Mouse (Mus musculus): Measurements from ENCODE around the gene Nlrp4c.
"Not testable (repeated sequence)": the region's sequence is repeated elsewhere in the genome, so short reads cannot be mapped to it uniquely, and the experiment has no call there.

Gene Nlrp4c

GRCm38 (mm10) chr7:6044861-6045260 lies at the start of gene Nlrp4c:
Gene Nlrp4c, plus strand, starts transcription at chr7:6045161.
- no peak for DNase-seq

DNA sequence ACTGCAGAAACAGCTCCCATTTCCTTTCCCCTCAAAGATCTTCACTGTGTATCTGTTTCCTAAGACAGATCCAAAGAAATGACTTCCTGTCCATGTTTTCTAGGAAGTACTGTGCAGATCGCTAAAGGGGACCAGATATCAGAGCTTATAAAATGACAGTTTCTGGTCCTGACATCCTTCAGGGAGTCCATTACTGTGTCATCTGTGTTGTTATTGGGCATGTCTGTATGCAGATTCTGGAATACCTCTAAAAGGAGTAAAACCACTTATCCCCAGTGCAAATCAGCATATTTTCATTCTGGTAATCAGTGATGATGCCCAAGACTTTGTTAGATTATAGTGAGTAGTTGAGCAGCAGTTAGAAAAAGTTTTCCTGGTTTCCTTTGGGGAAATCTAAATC lies 34.1 kb upstream of the Nlrp4c start, which contains the start of gene Vmn1r65:
Gene Vmn1r65, minus strand, starts transcription at position 101 of the 400 bp plus-strand sequence.
- DNase-seq = no peak

DNA sequence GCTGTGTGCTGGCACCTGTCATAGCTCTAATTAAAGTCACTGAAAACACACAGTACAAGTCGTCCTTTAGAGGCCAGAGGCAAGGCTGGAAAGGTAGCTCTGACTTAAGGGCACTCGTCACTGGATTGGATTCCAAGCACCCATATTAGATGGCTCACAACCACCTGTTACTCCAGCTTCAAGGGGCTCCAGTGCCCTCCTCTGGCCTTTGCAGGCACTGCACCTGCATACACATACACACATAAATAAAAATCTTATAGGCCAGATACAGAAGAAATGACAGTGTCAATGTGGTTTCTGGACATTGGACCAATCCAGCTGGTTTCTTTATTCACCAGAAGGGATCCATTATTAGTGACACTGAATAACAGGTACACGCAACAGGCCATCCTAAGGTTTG lies 74.5 kb downstream of the Nlrp4c start:
- no peak for DNase-seq

- DNase-seq = not testable (repeated sequence)
Observed at GRCm38 (mm10) chr7:6120104-6120503, 75.1 kb downstream of the Nlrp4c start.

DNA sequence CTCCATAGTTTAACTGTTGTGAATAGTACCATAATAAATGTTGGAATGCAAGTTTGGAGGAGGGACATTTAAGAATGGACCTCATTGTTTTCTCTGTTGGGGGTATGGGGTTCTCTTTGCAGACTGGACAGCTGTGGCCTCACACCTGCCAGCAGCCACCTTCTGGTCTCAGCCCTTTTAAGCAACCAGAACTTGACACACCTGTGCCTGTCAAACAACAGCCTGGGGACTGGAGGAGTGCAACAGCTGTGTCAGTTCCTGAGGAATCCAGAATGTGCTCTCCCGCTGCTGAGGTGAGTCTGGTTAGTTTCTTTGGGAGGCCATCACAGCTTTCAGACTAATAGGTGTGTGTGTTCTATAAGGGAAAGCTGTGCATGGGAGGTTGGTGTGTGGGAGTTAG lies 76.2 kb downstream of the Nlrp4c start:
- DNase-seq = not testable (repeated sequence)

- DNase-seq = peak; percentile 77
Observed at GRCm38 (mm10) chr7:6126690-6127448, 81.9 kb downstream of the Nlrp4c start.

DNA sequence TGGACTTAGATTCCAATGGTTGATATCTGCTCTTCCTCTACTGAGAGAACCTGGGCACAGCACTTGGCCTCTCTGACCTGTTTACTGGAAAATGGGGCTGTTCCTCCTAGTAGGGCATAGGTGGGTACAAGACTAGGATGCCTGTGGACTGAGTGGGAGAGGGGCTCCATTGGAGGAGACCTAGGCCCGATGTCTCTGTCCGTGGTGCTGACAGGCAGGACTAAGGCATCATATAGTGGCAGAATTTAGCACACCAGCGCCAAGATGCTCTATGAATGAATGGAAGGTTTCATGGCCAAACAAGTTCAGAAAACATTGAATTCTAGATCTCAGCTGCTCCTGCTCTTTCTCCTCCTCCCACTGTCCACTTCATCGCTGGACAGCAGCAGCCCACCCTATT lies 85.4 kb downstream of the Nlrp4c start:
- DNase-seq = no peak

DNA sequence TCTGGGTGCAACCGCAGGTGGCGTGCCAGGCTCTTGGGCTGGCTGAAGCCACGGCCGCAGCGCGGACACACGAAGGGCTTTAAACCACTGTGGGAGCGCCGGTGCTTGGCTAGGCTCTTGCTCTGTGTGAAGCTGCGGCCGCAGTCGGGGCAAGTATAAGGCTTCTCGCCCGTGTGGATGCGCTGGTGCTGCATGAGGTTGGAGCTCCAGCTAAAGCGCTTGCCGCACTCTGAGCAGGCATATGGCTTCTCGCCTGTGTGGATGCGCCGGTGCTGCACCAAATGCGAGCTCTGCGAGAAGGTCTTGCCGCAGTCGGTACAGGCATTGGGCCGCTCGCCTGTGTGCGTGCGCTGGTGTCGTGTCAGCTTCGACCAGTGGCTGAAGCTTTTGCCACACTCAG lies 87.7 kb downstream of the Nlrp4c start:
- DNase-seq = no peak

- DNase-seq = no peak
Observed at GRCm38 (mm10) chr7:6136497-6136896, 91.5 kb downstream of the Nlrp4c start.

GRCm38 (mm10) chr7:6139295-6139694 lies 94.3 kb downstream of the Nlrp4c start:
- DNase-seq = no peak

- DNase-seq = no peak
Observed at GRCm38 (mm10) chr7:6143991-6144531, 99.1 kb downstream of the Nlrp4c start.

DNA sequence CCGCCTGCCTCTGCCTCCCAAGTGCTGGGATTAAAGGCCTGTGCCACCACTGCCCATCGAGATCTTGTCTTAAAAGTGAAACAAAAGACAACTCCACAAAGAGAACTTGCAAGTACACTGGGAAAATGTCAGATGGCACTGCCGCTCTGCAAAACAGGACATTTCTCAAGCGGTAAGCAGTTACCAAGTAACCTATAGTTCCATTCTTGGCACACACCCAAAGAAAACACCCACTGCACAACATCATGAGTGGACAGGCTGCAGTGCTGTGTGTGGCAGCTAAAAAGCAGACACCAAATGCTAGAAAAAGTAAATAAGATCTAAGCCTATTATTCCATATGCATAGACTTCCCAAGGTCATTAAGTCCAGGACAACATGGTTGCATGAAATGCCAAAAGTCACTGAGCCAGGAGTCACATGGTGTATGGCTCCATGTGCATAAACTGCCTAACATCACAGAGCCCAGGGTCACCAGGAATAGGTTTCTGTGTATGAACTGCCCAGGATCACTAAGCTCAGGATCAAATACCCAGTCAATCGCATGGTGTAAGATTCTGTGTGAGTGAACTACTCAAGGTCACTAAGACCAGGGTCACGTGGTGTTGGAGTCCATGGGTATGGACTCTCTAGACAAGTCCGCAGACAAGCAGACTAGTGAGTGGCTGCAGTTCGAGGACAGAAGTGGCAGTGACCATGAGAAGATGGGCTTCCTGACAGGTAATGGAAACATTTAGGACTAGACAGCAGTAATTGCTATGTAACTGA lies 100.6 kb downstream of the Nlrp4c start:
- DNase-seq = no peak

- no peak for DNase-seq
Observed at GRCm38 (mm10) chr7:6146194-6146981, 101.4 kb downstream of the Nlrp4c start.

GRCm38 (mm10) chr7:6146982-6147325 lies 102.0 kb downstream of the Nlrp4c start:
- DNase-seq = no peak

DNA sequence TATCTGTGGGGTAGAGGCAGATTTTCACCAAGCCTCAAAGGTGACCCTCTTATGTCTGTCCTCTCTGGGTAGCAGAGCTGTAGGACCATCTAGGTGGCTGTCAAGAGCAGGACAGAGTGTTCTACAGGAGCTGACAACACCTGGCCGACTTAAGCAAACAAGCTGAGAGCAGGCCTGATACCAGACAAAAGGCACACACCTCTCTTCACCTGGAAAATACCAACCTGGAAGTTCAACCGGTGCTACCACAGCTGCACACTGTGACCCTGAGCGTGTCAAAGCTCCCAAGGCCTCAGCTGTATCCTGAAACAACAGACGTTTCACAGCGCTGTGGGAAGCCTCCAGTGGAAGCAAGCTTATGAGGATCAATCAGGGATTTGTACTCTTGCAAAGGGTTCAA lies 102.7 kb downstream of the Nlrp4c start:
- DNase-seq = no peak

DNA sequence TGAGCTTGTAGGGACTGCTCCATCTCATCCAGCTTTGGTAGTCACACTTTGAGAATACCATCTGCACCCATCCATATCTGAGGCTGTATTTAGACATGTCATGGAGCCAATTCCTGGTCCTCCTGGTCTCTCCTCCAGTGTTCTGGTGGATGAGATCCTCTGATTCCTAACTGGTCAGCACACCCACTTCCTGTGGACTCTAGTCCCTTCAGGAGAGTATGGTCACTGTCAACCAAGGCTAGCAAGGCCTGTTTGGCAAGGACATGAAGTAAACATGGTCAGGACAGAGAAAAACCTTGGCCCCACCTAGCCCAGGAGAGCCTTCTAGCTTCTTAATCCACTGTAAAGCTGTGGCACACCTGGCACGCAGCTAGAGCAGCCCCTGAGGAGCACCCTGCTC lies 106.3 kb downstream of the Nlrp4c start:
- peak; percentile 24 for DNase-seq

DNA sequence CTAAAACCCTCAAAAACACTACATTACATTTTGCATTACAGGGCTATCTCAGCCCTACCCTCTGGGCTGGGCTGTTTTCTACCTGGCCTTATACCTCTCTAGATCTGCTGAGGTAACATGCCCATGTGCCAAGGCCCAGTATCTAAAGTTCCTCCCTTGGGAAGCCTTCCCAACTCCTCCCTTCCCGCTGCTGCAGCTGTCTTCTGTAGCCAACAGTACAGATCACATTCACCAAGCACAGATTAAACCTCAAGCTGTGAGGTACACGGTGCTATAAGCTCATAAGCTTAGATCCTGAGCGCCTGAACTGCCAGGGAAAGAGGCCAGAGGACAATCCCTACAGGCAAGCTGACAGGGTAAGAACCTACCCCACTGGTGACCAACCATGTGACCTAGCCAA lies 107.1 kb downstream of the Nlrp4c start:
- peak; percentile 30 for DNase-seq

GRCm38 (mm10) chr7:6153131-6153530 lies 108.2 kb downstream of the Nlrp4c start:
- no peak for DNase-seq

- DNase-seq = no peak
Observed at GRCm38 (mm10) chr7:6154164-6154563, 109.2 kb downstream of the Nlrp4c start.

Data from cerebellum, adult 11-12 months (tissue).